Mouse (Mus musculus): ENCODE data around the gene Plcd4. TPM values are rescaled to one million over a fixed set of nuclear protein-coding genes. Genes with fewer than 3 reads are reported as not detected.
"Not testable (repeated sequence)": the region's sequence is repeated elsewhere in the genome, so short reads cannot be mapped to it uniquely, and the experiment has no call there.

Plcd4 gene
- total RNA-seq (2014; rRNA removed) (5.3 and 5.8 TPM in 2 replicates), polyA plus RNA-seq (2015; fragmentation: Nextera tagmentation; extraction: Ambion mirVana) (3.4 and 6.0 TPM in 2 replicates)

DNA sequence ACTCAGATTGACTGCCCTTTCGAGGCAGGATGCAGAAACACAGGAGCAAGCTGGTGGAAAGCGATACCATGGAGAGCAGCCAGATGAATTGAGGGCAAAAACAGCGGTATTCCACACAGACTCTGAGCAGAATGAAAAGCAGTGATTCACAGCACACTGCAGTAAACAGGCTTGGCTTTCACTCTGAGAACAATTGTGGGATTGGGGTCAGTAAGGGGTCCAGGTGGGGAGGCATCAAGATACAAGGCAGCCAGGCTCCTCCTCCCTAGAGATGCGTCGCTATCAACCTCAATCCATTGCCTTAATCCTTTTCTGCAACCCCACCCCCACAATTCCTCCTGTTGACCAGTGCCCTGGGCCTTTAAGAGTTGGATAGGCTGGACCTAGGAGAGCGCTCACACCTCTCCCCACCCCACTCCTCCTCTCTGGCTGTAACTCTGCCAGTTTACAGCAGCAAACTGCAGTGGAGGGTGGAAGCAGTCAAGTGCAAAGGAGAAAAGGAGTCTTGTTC lies at the start of gene Plcd4:
TSS of gene Plcd4 (plus strand) at position 438 of the 511 bp plus-strand sequence.
- Histone ChIP-seq H3K9ac (peak within 1 kb of the TSS; percentile 40), H3K36me3 (ENCODE audit: insufficient read depth) (no peaks in the 10 kb centered on the region)
- 4% methylated on average over 6 of the region's 6 CpGs for WGBS

DNA sequence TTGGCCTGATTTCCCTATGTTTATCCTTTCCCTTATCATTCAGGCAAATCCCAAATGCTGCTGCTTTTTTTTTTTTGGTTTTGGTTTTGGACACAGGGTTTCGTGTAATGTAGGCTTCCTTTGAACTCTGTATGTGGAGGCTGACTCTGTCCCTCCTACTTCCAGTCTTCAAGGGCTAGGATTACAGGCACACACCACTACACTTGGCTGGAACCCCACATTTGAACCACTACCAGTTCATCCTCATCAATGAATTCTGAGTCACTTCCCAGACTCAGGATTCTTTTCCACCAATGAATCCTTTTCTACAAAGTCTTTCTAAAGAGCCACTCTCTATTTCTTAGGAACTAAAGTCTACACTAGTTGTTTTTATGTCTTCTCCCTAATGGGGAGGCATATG lies 41.6 kb upstream of the Plcd4 start:
- no peaks in the 10 kb centered on the region for H3K36me3 ChIP-seq (ENCODE audit: insufficient read depth)
- H3K4me2 ChIP-seq (ENCODE audit: low read depth), result no peak overlapping the region
- H3K27me3 ChIP-seq (ENCODE audit: insufficient read depth, low read length), result no peaks in the 10 kb centered on the region
- TF ChIP-seq CTCF (IDR thresholded peaks at IDR 0.05; ENCODE audit: low read depth), result no peak
- H3K9ac ChIP-seq, result no peak overlapping the region
- no peak for DNase-seq
- peaks cover 9% of the 10 kb centered on the region; the same call in 1 of the 2 replicates for H3K4me1 ChIP-seq (ENCODE audit: insufficient read depth)
- WGBS, result 70% methylated on average over 1 of the region's 1 CpGs
- ATAC-seq, result no peak
- H3K4me3 ChIP-seq (ENCODE audit: low read depth, low read length), result no peak overlapping the region
- H3K9me3 ChIP-seq (ENCODE audit: low read length), result no peaks in the 10 kb centered on the region
- H3K27ac ChIP-seq (ENCODE audit: low read depth, low read length), result no peak overlapping the region

More for the DNA sequence above, at the start of gene Plcd4:
- peak within 1 kb of the TSS; percentile 54; the same call in 1 of the 2 replicates for H3K27ac ChIP-seq (ENCODE audit: low read depth, low read length)
- peak within 1 kb of the TSS; percentile 16 for H3K4me3 ChIP-seq (ENCODE audit: low read depth, low read length)
- H3K9me3 ChIP-seq (ENCODE audit: low read length), result no peaks in the 10 kb centered on the region
- no peaks in the 10 kb centered on the region for H3K27me3 ChIP-seq (ENCODE audit: insufficient read depth, low read length)
- TF ChIP-seq CTCF (IDR thresholded peaks at IDR 0.05; ENCODE audit: low read depth), result no peak
- ATAC-seq (peak; percentile 81), DNase-seq (peak; percentile 46)
- peaks cover 6% of the 10 kb centered on the region; the same call in 1 of the 2 replicates for H3K4me1 ChIP-seq (ENCODE audit: insufficient read depth)
- peak within 1 kb of the TSS; percentile 40 for H3K4me2 ChIP-seq (ENCODE audit: low read depth)

DNA sequence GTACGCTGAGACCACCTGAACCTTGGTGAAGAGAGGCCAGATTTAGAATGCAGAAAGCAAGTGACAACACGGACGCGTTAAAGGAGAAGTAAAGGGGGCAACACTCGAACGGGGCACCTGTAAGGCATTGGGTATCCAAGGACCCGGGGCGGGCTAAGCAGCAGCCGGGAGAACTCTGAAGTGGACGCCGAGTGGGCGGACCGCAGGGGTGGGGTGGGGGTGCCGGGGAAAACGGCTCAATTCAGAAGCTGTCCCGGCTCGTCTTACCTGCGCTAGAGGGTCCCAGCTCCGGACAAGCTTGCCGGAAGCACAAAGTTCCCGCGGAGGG lies 37.3 kb upstream of the Plcd4 start:
- Histone ChIP-seq H3K4me1 (ENCODE audit: insufficient read depth) (peaks cover 18% of the 10 kb centered on the region; the same call in 1 of the 2 replicates), H3K9ac (peak overlapping the region; percentile 61), H3K27me3 (ENCODE audit: insufficient read depth, low read length) (no peaks in the 10 kb centered on the region), H3K4me3 (ENCODE audit: low read depth, low read length) (peak overlapping the region; percentile 78), H3K36me3 (ENCODE audit: insufficient read depth) (no peaks in the 10 kb centered on the region), H3K4me2 (ENCODE audit: low read depth) (peak overlapping the region; percentile 65), H3K9me3 (ENCODE audit: low read length) (no peaks in the 10 kb centered on the region), H3K27ac (ENCODE audit: low read depth, low read length) (no peak overlapping the region)
- WGBS, result under 1% methylated on average over 22 of the region's 22 CpGs
- DNase-seq (no peak), ATAC-seq (peak; percentile 36)
- TF ChIP-seq CTCF (IDR thresholded peaks at IDR 0.05; ENCODE audit: low read depth), result no peak

DNA sequence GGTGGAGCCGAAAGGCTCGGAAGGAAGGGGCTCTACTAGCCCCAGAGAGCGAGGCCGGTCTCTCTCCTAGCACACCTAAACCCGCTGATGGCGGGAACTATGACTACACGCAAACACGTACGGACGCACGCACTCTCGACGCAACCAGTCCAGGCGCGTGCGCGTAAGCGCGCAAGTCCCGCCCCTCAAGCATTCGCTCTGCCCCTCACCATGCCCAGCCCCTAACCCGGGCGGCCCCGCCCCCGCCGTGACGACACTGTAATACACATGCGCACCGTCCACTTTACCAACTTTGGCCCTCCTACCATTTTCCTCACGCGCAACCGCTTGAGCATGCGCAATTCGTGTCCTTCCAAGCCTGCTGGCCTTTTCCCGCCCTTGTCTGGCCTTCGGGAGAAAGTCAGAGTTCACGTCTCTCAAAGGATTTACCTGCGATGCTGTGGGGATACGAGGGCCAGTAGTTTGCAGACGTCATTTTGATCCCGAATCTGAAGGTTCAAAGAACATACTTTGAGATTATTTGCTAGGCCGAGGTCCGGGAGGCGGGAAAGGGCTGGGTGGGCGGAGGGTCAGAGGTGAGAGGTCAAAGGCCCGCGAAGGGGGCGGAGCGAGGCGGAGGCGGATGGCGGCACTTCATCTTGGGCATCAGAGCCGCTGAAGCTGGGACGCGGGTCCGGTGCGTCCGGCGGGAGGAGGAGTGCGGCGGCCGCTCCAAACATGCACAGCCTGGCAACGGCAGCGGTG lies 36.8 kb upstream of the Plcd4 start, which contains the start of gene Cnot9:
TSS of gene Cnot9 (plus strand) at position 338 of the 744 bp plus-strand sequence.
- no peaks in the 10 kb centered on the region for H3K36me3 ChIP-seq (ENCODE audit: insufficient read depth)
- peak within 1 kb of the TSS; percentile 77 for H3K4me2 ChIP-seq (ENCODE audit: low read depth)
- H3K9me3 ChIP-seq (ENCODE audit: low read length), result no peaks in the 10 kb centered on the region
- H3K4me3 ChIP-seq (ENCODE audit: low read depth, low read length), result peak within 1 kb of the TSS; percentile 78
- DNase-seq (peak; percentile 100), ATAC-seq (peak; percentile 100)
- no peak for TF ChIP-seq CTCF (IDR thresholded peaks at IDR 0.05; ENCODE audit: low read depth)
- H3K27me3 ChIP-seq (ENCODE audit: insufficient read depth, low read length), result no peaks in the 10 kb centered on the region
- peaks cover 18% of the 10 kb centered on the region; the same call in 1 of the 2 replicates for H3K4me1 ChIP-seq (ENCODE audit: insufficient read depth)
- peak within 1 kb of the TSS; percentile 82 for H3K27ac ChIP-seq (ENCODE audit: low read depth, low read length)
- under 1% methylated on average over 64 of the region's 64 CpGs for WGBS
- H3K9ac ChIP-seq, result peak within 1 kb of the TSS; percentile 90

DNA sequence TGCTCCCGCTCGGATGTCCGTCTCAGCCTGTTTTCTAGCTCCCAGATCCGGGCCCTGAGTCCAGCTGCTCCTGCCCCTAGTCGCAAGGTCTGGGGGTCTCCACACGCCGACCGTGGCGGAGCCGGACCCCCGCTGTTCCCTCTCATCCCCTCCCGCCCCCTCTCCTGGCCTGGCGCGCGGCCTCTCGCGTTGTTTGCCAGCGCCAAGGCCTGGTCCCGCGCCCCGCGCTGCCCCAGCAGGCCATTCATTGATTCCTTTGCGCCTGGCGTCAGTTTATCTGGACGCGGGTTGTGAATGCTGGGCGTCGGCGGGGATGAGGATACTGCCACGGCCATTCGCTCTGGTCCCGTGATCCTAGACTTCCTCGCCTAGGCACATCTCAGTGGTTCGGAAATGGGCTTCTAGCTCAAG lies 36.2 kb upstream of the Plcd4 start:
- H3K4me1 ChIP-seq (ENCODE audit: insufficient read depth), result peaks cover 18% of the 10 kb centered on the region; the same call in 1 of the 2 replicates
- H3K4me2 ChIP-seq (ENCODE audit: low read depth), result peak overlapping the region; percentile 77
- H3K9ac ChIP-seq, result peak overlapping the region; percentile 90
- TF ChIP-seq CTCF (IDR thresholded peaks at IDR 0.05; ENCODE audit: low read depth), result no peak
- no peaks in the 10 kb centered on the region for H3K27me3 ChIP-seq (ENCODE audit: insufficient read depth, low read length)
- peak overlapping the region; percentile 78 for H3K4me3 ChIP-seq (ENCODE audit: low read depth, low read length)
- 1% methylated on average over 34 of the region's 34 CpGs for WGBS
- no peaks in the 10 kb centered on the region for H3K9me3 ChIP-seq (ENCODE audit: low read length)
- H3K27ac ChIP-seq (ENCODE audit: low read depth, low read length), result peak overlapping the region; percentile 82
- no peaks in the 10 kb centered on the region for H3K36me3 ChIP-seq (ENCODE audit: insufficient read depth)
- peak; percentile 5; the same call in 1 of the 2 replicates for ATAC-seq
- peak; percentile 64 for DNase-seq

DNA sequence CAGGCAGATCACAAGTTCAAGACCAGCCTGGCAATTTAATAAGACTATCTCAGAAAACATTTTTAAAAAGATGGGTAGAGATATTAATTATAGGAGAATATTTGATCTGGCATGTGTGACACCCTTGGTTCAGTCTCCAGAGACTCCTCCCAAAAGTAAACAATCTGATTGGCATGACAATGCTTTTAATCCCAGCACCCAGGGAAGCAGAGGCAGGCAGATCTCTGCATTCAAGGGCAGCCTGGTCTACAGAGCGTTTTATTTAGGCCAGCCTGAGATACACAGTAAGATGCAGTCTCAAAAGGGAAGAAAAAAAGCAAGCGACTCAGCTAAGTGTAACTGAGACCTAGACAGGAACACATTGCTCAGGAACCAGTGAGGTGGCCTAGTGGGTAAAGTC lies 34.9 kb upstream of the Plcd4 start:
- Histone ChIP-seq H3K9me3 (ENCODE audit: low read length) (no peaks in the 10 kb centered on the region), H3K4me1 (ENCODE audit: insufficient read depth) (peaks cover 18% of the 10 kb centered on the region; the same call in 1 of the 2 replicates), H3K4me2 (ENCODE audit: low read depth) (peak overlapping the region; percentile 77; the same call in 1 of the 2 replicates), H3K36me3 (ENCODE audit: insufficient read depth) (no peaks in the 10 kb centered on the region), H3K9ac (no peak overlapping the region), H3K27ac (ENCODE audit: low read depth, low read length) (no peak overlapping the region), H3K27me3 (ENCODE audit: insufficient read depth, low read length) (no peaks in the 10 kb centered on the region), H3K4me3 (ENCODE audit: low read depth, low read length) (no peak overlapping the region)
- 94% methylated on average over 2 of the region's 2 CpGs for WGBS
- no peak for TF ChIP-seq CTCF (IDR thresholded peaks at IDR 0.05; ENCODE audit: low read depth)
- ATAC-seq (no peak), DNase-seq (no peak)

DNA sequence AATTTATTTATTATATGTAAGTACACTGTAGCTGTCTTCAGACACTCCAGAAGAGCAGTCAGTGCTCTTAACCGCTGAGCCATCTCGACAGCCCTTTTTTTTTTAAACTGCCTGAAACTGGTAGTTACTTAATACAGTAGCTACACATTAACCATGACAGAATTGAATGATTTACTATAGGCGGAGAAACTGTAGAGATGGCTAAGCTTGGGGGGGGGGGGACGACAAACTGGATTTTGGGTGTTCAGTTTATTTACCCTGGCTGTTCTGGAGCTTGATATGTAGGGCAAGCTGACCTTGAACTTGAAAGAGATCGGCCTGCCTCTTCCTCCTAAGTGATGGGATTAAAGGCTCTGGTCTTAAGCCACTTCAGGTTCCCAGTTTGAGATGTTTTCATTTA lies 31.4 kb upstream of the Plcd4 start:
- WGBS, result 98% methylated on average over 5 of the region's 5 CpGs
- H3K9ac ChIP-seq, result no peak overlapping the region
- H3K4me3 ChIP-seq (ENCODE audit: low read depth, low read length), result no peak overlapping the region
- no peak for DNase-seq
- H3K4me2 ChIP-seq (ENCODE audit: low read depth), result no peak overlapping the region
- TF ChIP-seq CTCF (IDR thresholded peaks at IDR 0.05; ENCODE audit: low read depth), result no peak
- no peaks in the 10 kb centered on the region for H3K36me3 ChIP-seq (ENCODE audit: insufficient read depth)
- no peak for ATAC-seq
- no peaks in the 10 kb centered on the region for H3K27me3 ChIP-seq (ENCODE audit: insufficient read depth, low read length)
- no peaks in the 10 kb centered on the region for H3K9me3 ChIP-seq (ENCODE audit: low read length)
- 0 out of 2 replicates have a peak, but pooled peaks cover 9% of the 10 kb centered on the region for H3K4me1 ChIP-seq (ENCODE audit: insufficient read depth)
- no peak overlapping the region for H3K27ac ChIP-seq (ENCODE audit: low read depth, low read length)

DNA sequence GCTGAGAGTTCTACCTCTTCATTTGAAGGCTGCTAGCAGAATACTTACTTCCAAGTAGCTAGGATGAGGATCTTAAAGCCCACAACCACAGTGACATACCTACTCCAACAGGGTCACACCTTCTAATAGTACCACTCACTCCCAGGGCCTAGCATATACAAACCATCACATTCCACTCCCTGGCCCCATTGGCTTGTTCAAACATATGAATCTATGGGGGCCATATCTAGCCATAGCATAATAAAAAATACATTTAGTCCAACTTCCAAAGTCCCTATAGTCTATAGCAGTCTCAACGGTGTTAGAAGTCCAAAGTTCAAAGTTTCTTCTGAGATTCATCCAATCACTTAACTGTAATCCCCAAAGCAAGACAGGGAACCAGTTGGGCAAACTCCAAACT lies 29.7 kb upstream of the Plcd4 start:
- 97% methylated on average over 1 of the region's 1 CpGs for WGBS
- H3K4me2 ChIP-seq (ENCODE audit: low read depth); H3K9me3 ChIP-seq (ENCODE audit: low read length); DNase-seq; H3K27me3 ChIP-seq (ENCODE audit: insufficient read depth, low read length); H3K36me3 ChIP-seq (ENCODE audit: insufficient read depth); H3K9ac ChIP-seq; H3K4me1 ChIP-seq (ENCODE audit: insufficient read depth); H3K4me3 ChIP-seq (ENCODE audit: low read depth, low read length); H3K27ac ChIP-seq (ENCODE audit: low read depth, low read length); ATAC-seq: not testable (repeated sequence)

Data from forebrain, postnatal 0 days (tissue).